Mouse (Mus musculus): Measurements from ENCODE around the gene Ubald1. TPM values are rescaled to one million over a fixed set of nuclear protein-coding genes. Genes with fewer than 3 reads are reported as not detected.

Ubald1 gene
- polyA plus RNA-seq, 1 experiment from 2014 or later: 32.0 TPM

DNA sequence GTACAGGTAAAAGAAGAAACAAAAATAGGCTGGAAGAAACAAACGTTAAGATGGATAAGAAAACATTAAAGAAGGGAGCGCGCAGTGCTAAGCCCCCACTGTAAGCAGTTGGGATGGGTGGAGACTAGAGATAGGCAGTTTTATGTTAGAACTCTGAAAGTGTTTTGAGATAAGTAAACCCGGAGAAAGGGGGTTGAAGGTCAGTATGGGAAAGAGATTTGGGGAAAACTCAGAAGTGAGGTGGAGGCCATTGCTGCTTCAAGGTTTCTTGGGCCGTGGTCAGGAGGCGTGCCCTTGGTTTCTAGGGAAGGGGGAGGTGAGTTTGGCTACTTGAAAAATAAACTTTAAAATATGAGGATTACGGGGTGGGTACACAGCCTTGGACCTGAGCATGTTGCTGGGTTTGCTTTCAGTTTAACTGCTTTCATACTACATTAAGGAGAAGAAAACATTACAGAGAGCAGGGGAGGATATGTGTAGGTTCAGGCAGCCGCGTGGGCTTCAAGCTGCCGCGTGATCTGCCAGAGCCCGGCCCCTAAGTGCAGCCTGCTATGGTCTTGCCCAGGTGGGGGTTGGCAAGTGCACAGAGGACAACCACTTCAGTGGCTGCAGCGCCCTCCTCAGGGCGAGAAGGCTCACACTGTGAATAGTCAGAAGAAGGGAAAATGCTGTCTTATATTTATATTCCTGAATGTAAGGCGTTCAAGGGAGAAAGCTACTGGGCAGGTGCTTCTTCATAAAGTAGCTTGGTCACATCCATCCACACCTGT is 48.3 kb downstream of the Ubald1 start:
- no peak for DNase-seq (ENCODE audit: low spot score)
- no peak for ATAC-seq (ENCODE audit: insufficient number of reproducible peaks, low FRiP score, low TSS enrichment, low read depth)
- 72% methylated on average over 15 of the region's 15 CpGs for WGBS
- H3K36me3 ChIP-seq (ENCODE audit: control insufficient read depth, insufficient read depth, low read length): no peaks in the 10 kb centered on the region
- no peak overlapping the region for H3K4me2 ChIP-seq (ENCODE audit: low read depth, severe bottlenecking)
- no peaks in the 10 kb centered on the region for H3K4me1 ChIP-seq (ENCODE audit: control insufficient read depth, insufficient read depth, low read length)
- H3K27me3 ChIP-seq (ENCODE audit: control insufficient read depth, insufficient read depth, low read length): no peaks in the 10 kb centered on the region
- no peak overlapping the region for H3K4me3 ChIP-seq (ENCODE audit: low read depth, low read length)
- no peaks in the 10 kb centered on the region for H3K9me3 ChIP-seq (ENCODE audit: control insufficient read depth, low read length)
- H3K27ac ChIP-seq (replicated peaks; ENCODE audit: low read depth, low read length): no peak overlapping the region
- no peak overlapping the region for H3K9ac ChIP-seq (ENCODE audit: low read length)

DNA sequence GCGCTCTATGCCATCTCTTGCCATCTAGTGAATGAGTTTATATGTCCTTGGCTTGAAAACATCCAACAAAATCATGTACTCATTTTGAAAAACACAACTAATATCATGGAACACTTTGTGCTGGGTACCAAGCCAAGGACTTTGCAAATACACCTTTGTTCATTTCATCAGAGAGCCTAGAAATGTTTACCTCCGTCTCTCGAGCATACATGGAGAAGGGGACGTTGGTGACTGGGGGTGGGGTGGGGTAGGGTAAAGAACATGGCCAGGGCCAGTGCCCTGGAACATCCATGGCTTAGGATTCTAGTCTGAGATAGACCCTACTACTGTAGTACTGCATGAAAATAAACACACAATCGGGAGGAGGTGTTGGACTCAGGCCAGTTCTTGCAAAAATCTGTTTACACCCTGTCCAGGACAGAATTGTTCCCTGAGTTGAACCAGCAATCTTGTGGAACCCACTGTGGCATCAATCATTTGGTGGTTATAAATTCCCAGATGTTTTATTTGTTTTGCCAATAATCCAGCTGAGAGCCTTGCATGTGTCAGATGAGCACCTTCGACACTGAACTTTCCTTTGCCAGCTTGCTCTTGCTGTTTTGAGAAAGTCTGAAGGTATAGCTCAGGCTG is 50.7 kb downstream of the Ubald1 start:
- Histone ChIP-seq H3K27ac (replicated peaks; ENCODE audit: low read depth, low read length) (no peak overlapping the region), H3K27me3 (ENCODE audit: control insufficient read depth, insufficient read depth, low read length) (no peaks in the 10 kb centered on the region), H3K9me3 (ENCODE audit: control insufficient read depth, low read length) (no peaks in the 10 kb centered on the region), H3K4me1 (ENCODE audit: control insufficient read depth, insufficient read depth, low read length) (no peaks in the 10 kb centered on the region), H3K4me3 (ENCODE audit: low read depth, low read length) (no peak overlapping the region), H3K4me2 (ENCODE audit: low read depth, severe bottlenecking) (no peak overlapping the region), H3K9ac (ENCODE audit: low read length) (no peak overlapping the region), H3K36me3 (ENCODE audit: control insufficient read depth, insufficient read depth, low read length) (no peaks in the 10 kb centered on the region)
- DNase-seq (ENCODE audit: low spot score) (no peak), ATAC-seq (ENCODE audit: insufficient number of reproducible peaks, low FRiP score, low TSS enrichment, low read depth) (no peak)
- 87% methylated on average over 6 of the region's 6 CpGs for WGBS

DNA sequence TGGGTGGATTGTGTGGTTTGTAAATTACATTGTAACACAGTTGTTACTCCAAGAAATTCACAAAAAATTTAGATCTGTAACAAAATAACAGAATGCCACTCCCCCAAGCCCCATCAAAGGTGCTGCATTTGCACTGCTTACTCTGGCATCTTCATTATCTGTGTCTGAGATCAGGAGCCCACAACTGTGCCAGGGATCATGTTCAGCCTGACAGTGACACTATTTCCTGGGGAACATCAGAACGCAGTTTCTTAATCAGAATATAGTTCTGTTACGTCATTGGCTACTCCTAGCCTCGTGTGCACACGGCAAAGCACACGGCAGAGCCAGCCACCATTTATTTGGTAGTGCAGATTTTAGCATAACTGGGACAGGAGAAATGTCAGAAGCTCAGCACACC is 52.5 kb downstream of the Ubald1 start:
- Histone ChIP-seq H3K36me3 (ENCODE audit: control insufficient read depth, insufficient read depth, low read length) (no peaks in the 10 kb centered on the region), H3K9ac (ENCODE audit: low read length) (no peak overlapping the region), H3K9me3 (ENCODE audit: control insufficient read depth, low read length) (no peaks in the 10 kb centered on the region), H3K4me1 (ENCODE audit: control insufficient read depth, insufficient read depth, low read length) (no peaks in the 10 kb centered on the region), H3K27ac (replicated peaks; ENCODE audit: low read depth, low read length) (no peak overlapping the region), H3K4me3 (ENCODE audit: low read depth, low read length) (no peak overlapping the region), H3K27me3 (ENCODE audit: control insufficient read depth, insufficient read depth, low read length) (no peaks in the 10 kb centered on the region), H3K4me2 (ENCODE audit: low read depth, severe bottlenecking) (no peak overlapping the region)
- WGBS: 87% methylated on average over 5 of the region's 5 CpGs
- DNase-seq (ENCODE audit: low spot score) (no peak), ATAC-seq (ENCODE audit: insufficient number of reproducible peaks, low FRiP score, low TSS enrichment, low read depth) (no peak)

Other genes with a start within 250 kb of the Ubald1 start
- 20.2 and 22.3 TPM in 2 replicates for gene Vasn, start 240.4 kb downstream of the Ubald1 start, polyA plus RNA-seq (2014; fragmentation: Nextera tagmentation; extraction: Ambion mirVana)
- 56.5 and 59.1 TPM in 2 replicates for gene Dnaja3, start 240.3 kb downstream of the Ubald1 start, polyA plus RNA-seq (2014; fragmentation: Nextera tagmentation; extraction: Ambion mirVana)
- 13.1 and 15.7 TPM in 2 replicates for gene Coro7, start 200.5 kb downstream of the Ubald1 start, polyA plus RNA-seq (2014; fragmentation: Nextera tagmentation; extraction: Ambion mirVana)
- 249 and 258 TPM in 2 replicates for gene Nmral1, start 161.0 kb downstream of the Ubald1 start, polyA plus RNA-seq (2014; fragmentation: Nextera tagmentation; extraction: Ambion mirVana)
- gene Hmox2, start 154.0 kb downstream of the Ubald1 start, polyA plus RNA-seq (2014; fragmentation: Nextera tagmentation; extraction: Ambion mirVana): 103 and 111 TPM in 2 replicates
- gene Cdip1, start 90.0 kb downstream of the Ubald1 start, polyA plus RNA-seq (2014; fragmentation: Nextera tagmentation; extraction: Ambion mirVana): 82.2 and 89.5 TPM in 2 replicates
- 0.81 and 0.93 TPM in 2 replicates for gene 4930562C15Rik, start 44.9 kb downstream of the Ubald1 start, polyA plus RNA-seq (2014; fragmentation: Nextera tagmentation; extraction: Ambion mirVana)
- 79.3 and 79.6 TPM in 2 replicates for gene Mgrn1, start 5.9 kb upstream of the Ubald1 start, polyA plus RNA-seq (2014; fragmentation: Nextera tagmentation; extraction: Ambion mirVana)
- 163 and 172 TPM in 2 replicates for gene Nudt16l1, start 58.4 kb upstream of the Ubald1 start, polyA plus RNA-seq (2014; fragmentation: Nextera tagmentation; extraction: Ambion mirVana)
- gene Anks3, start 83.9 kb upstream of the Ubald1 start, polyA plus RNA-seq (2014; fragmentation: Nextera tagmentation; extraction: Ambion mirVana): 41.0 and 41.2 TPM in 2 replicates
- gene Sept12, start 117.5 kb upstream of the Ubald1 start, polyA plus RNA-seq (2014; fragmentation: Nextera tagmentation; extraction: Ambion mirVana): not detected in 2 replicates
- 0.76 and 3.4 TPM in 2 replicates for gene Smim22, start 127.0 kb upstream of the Ubald1 start, polyA plus RNA-seq (2014; fragmentation: Nextera tagmentation; extraction: Ambion mirVana)
- gene Rogdi, start 133.2 kb upstream of the Ubald1 start, polyA plus RNA-seq (2014; fragmentation: Nextera tagmentation; extraction: Ambion mirVana): 67.7 and 70.8 TPM in 2 replicates
- 122 and 148 TPM in 2 replicates for gene Glyr1, start 169.5 kb upstream of the Ubald1 start, polyA plus RNA-seq (2014; fragmentation: Nextera tagmentation; extraction: Ambion mirVana)
- 25.1 and 25.9 TPM in 2 replicates for gene Ubn1, start 169.7 kb upstream of the Ubald1 start, polyA plus RNA-seq (2014; fragmentation: Nextera tagmentation; extraction: Ambion mirVana)